Mouse (Mus musculus) fibroblast of lung, adult 2 months (primary cell): ENCODE measurements around the gene Hoxd9.

Experiments used
- DNase-seq: peaks from one replicate; pipeline ENCODE4 v3.0.0-alpha.2; 2011; ENCODE audit warnings: low read depth

Hoxd9 gene

GRCm38 (mm10) chr2:74749337-74750121, 52.0 kb downstream of the Hoxd9 start:
- DNase-seq: no peak
